Mouse (Mus musculus): ENCODE results near the gene Zbtb18.

The Zbtb18 gene

GRCm38 (mm10) chr1:177442196-177442808 lies at the start of gene Zbtb18:
TSS of gene Zbtb18 (plus strand) at chr1:177442351.
- no peak for DNase-seq (ENCODE audit: inconsistent age in 2 of 2, low spot score in 1 of 2)

- no peak for DNase-seq (ENCODE audit: inconsistent age in 2 of 2, low spot score in 1 of 2)
These were observed 44.7 kb upstream of the Zbtb18 start for GRCm38 (mm10) chr1:177397455-177397854.

GRCm38 (mm10) chr1:177405170-177405569 lies 37.0 kb upstream of the Zbtb18 start:
- DNase-seq (ENCODE audit: inconsistent age in 2 of 2, low spot score in 1 of 2) = no peak

GRCm38 (mm10) chr1:177408690-177409089 lies 33.5 kb upstream of the Zbtb18 start:
- peak; percentile 8 to 67 for DNase-seq (ENCODE audit: inconsistent age in 2 of 2, low spot score in 1 of 2)

GRCm38 (mm10) chr1:177410769-177411348 lies 31.3 kb upstream of the Zbtb18 start:
- DNase-seq (ENCODE audit: inconsistent age in 2 of 2, low spot score in 1 of 2) = no peak

- DNase-seq (ENCODE audit: inconsistent age in 2 of 2, low spot score in 1 of 2) = no peak
These were observed 30.5 kb upstream of the Zbtb18 start for GRCm38 (mm10) chr1:177411359-177412358.

GRCm38 (mm10) chr1:177419331-177419730 lies 22.8 kb upstream of the Zbtb18 start:
- no peak for DNase-seq (ENCODE audit: inconsistent age in 2 of 2, low spot score in 1 of 2)

- no peak for DNase-seq (ENCODE audit: inconsistent age in 2 of 2, low spot score in 1 of 2)
These were observed 22.0 kb upstream of the Zbtb18 start for GRCm38 (mm10) chr1:177420126-177420525.

- DNase-seq (ENCODE audit: inconsistent age in 2 of 2, low spot score in 1 of 2) = no peak
These were observed 14.3 kb upstream of the Zbtb18 start for GRCm38 (mm10) chr1:177427862-177428261.

- no peak for DNase-seq (ENCODE audit: inconsistent age in 2 of 2, low spot score in 1 of 2)
These were observed 13.8 kb upstream of the Zbtb18 start for GRCm38 (mm10) chr1:177428338-177428737.

- no peak for DNase-seq (ENCODE audit: inconsistent age in 2 of 2, low spot score in 1 of 2)
These were observed 13.1 kb upstream of the Zbtb18 start for GRCm38 (mm10) chr1:177429067-177429466.

- DNase-seq (ENCODE audit: inconsistent age in 2 of 2, low spot score in 1 of 2) = no peak
These were observed 1.7 kb upstream of the Zbtb18 start for GRCm38 (mm10) chr1:177440411-177440810.

GRCm38 (mm10) chr1:177440981-177441491 lies 1.1 kb upstream of the Zbtb18 start:
- DNase-seq (ENCODE audit: inconsistent age in 2 of 2, low spot score in 1 of 2) = no peak

GRCm38 (mm10) chr1:177441492-177442195 lies 507 bp upstream of the Zbtb18 start:
- peak; percentile 99 for DNase-seq (ENCODE audit: inconsistent age in 2 of 2, low spot score in 1 of 2)

- DNase-seq (ENCODE audit: inconsistent age in 2 of 2, low spot score in 1 of 2) = peak; percentile 57 to 82
These were observed 921 bp downstream of the Zbtb18 start for GRCm38 (mm10) chr1:177442821-177443723.

- peak in 1 of 2 experiments; percentile 24 for DNase-seq (ENCODE audit: inconsistent age in 2 of 2, low spot score in 1 of 2)
These were observed 1.8 kb downstream of the Zbtb18 start for GRCm38 (mm10) chr1:177443724-177444482.

- DNase-seq (ENCODE audit: inconsistent age in 2 of 2, low spot score in 1 of 2) = peak in 1 of 2 experiments; percentile 30
These were observed 2.3 kb downstream of the Zbtb18 start for GRCm38 (mm10) chr1:177444483-177444810.

- DNase-seq (ENCODE audit: inconsistent age in 2 of 2, low spot score in 1 of 2) = no peak
These were observed 2.8 kb downstream of the Zbtb18 start for GRCm38 (mm10) chr1:177444941-177445340.

GRCm38 (mm10) chr1:177445461-177446130 lies 3.4 kb downstream of the Zbtb18 start:
- DNase-seq (ENCODE audit: inconsistent age in 2 of 2, low spot score in 1 of 2) = no peak
